Mouse (Mus musculus): ENCODE data around the gene Gm20388.

GRCm38 (mm10) chr8:120823887-120824286 lies 913.2 kb downstream of the Gm20388 start:
- no peak for TF ChIP-seq GATA1 (IDR thresholded peaks at IDR 0.05; ENCODE audit: low read length)
- TF ChIP-seq TAL1 (IDR thresholded peaks at IDR 0.05; ENCODE audit: low read length) = no peak

Measured in erythroblast, embryonic 14.5 days (primary cell).